Mouse (Mus musculus): Measurements from ENCODE around the gene Mtch1. TPM values are rescaled to one million over a fixed set of nuclear protein-coding genes. Genes with fewer than 3 reads are reported as not detected.

The Mtch1 gene
- polyA plus RNA-seq, 1 experiment from 2014 or later = 420 TPM

DNA sequence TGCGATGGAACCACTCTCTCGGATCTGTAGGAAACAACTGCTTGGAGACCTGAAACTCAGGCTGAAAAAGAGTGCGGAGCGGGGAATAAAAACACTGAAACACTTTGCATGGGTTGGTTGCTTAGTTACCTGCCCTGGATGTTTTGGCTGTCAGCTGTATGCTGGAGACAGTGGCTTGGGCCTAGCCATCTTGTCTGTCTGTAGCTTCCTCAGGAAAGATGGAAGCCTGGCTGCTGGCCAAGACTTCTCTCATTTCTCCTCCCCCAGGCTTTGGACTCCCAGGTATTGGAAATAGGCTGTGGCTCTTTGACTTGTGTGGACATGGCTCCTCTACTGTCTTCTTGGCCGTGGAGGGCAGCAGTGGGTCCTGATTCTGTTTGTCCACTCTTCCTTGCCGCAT, 46.3 kb downstream of the Mtch1 start:
- Histone ChIP-seq H3K27me3 (no peaks in the 10 kb centered on the region), H3K4me3 (no peak overlapping the region), H3K4me2 (replicated peaks) (no peak overlapping the region), H3K36me3 (peaks cover 39% of the 10 kb centered on the region), H3K4me1 (peaks cover 49% of the 10 kb centered on the region), H3K9me3 (no peaks in the 10 kb centered on the region), H3K9ac (no peak overlapping the region), H3K27ac (0 out of 2 replicates have a peak overlapping the region, but pooled peaks have one; percentile 9)
- WGBS = 94% methylated on average over 6 of the region's 6 CpGs
- ATAC-seq (ENCODE audit: insufficient number of reproducible peaks, insufficient read depth, low FRiP score, low TSS enrichment) = no peak

DNA sequence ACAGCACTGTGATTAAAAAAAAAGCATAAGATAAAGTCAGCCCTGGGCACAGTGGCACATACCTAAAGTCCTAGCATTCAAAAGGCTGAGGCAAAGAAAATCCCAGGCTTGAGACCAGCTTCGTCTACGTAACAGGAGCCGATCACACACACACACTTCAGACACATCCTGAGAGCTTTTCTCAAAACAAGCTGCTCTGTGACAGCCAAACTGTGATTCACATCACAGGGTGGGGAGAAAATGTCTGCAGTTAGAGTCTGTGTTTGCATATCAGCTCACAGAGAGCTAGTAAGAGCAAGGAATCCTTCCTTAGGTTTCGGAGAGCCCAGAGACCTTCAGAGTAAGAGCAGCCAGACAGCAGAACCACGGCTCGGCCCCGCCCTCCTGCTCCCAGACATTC, 46.8 kb downstream of the Mtch1 start:
- WGBS = 91% methylated on average over 7 of the region's 7 CpGs
- Histone ChIP-seq H3K9ac (no peak overlapping the region), H3K27me3 (no peaks in the 10 kb centered on the region), H3K4me1 (peaks cover 44% of the 10 kb centered on the region), H3K36me3 (peaks cover 39% of the 10 kb centered on the region), H3K9me3 (no peaks in the 10 kb centered on the region), H3K4me3 (no peak overlapping the region), H3K27ac (0 out of 2 replicates have a peak overlapping the region, but pooled peaks have one; percentile 9), H3K4me2 (replicated peaks) (no peak overlapping the region)
- no peak for ATAC-seq (ENCODE audit: insufficient number of reproducible peaks, insufficient read depth, low FRiP score, low TSS enrichment)

DNA sequence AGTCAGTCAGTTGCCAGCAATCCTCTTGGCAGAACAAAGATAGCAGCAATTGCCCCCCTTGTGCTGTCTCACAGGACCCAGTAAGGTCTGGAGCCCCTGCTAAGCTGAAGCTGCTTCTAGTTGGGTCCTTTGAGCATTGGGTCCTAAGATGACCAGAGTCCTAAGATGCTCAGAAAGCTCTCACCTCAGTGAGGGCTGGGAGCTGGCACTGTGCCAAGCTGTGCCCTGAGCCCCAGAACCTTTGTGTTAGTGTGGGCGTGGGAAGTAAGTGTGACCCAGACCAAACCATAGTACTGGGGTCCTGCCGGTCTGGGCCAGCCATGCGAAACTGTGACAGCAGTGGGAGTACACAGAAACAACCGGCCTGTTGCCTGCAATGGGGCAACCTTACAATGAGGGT, 48.5 kb downstream of the Mtch1 start:
- no peak overlapping the region for H3K9ac ChIP-seq
- H3K27me3 ChIP-seq = no peaks in the 10 kb centered on the region
- no peaks in the 10 kb centered on the region for H3K9me3 ChIP-seq
- peaks cover 39% of the 10 kb centered on the region for H3K36me3 ChIP-seq
- ATAC-seq (ENCODE audit: insufficient number of reproducible peaks, insufficient read depth, low FRiP score, low TSS enrichment) = no peak
- 91% methylated on average over 4 of the region's 4 CpGs for WGBS
- no peak overlapping the region for H3K4me3 ChIP-seq
- no peak overlapping the region for H3K27ac ChIP-seq
- H3K4me2 ChIP-seq (replicated peaks) = no peak overlapping the region
- H3K4me1 ChIP-seq = peaks cover 27% of the 10 kb centered on the region

DNA sequence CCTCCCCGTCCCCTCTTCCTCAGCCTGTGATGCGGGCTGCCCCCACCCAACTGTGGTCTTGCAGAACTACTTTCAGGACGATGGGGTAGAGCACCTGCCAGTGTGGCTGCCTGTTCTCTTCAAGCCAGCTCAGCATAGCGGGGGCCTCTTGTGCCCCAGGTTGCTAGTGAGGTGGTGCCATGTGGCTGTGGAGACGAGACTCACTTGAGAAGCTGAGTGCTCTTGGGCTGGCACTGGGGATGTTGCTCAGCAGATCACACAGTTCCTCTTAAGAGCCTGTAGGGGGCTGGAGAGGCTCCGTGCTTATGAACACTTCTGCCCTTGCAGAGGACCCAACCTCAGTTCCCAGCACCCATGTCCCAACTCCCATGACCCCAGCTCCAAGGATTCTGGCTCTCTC, 49.9 kb downstream of the Mtch1 start:
- Histone ChIP-seq H3K4me1 (peaks cover 16% of the 10 kb centered on the region; the same call in 1 of the 2 replicates), H3K36me3 (peaks cover 39% of the 10 kb centered on the region), H3K4me2 (replicated peaks) (no peak overlapping the region), H3K27me3 (no peaks in the 10 kb centered on the region), H3K27ac (no peak overlapping the region), H3K9ac (no peak overlapping the region), H3K4me3 (no peak overlapping the region), H3K9me3 (no peaks in the 10 kb centered on the region)
- WGBS = 86% methylated on average over 6 of the region's 6 CpGs
- no peak; the same call in 1 of the 2 replicates for ATAC-seq (ENCODE audit: insufficient number of reproducible peaks, insufficient read depth, low FRiP score, low TSS enrichment)

DNA sequence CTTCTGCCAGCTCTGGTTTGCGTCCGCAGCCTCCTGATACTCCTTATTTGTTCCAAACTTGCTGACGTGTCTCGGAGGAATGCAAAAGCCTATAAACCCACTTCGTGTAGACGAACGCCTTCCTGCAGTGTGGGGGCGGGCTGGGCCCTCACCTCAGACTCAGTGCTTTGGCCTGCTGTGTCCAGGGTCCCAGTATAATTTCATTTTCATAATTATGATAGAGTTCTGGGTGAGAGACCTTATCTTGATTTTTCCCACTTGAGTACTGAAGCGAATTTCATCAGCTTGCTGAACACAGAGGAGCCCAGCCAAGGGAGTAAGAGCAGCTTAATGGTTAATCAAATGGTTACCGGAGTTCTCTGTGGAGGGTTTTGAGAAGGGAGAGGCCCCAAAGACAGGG, 50.4 kb downstream of the Mtch1 start:
- no peak overlapping the region for H3K4me3 ChIP-seq
- ATAC-seq (ENCODE audit: insufficient number of reproducible peaks, insufficient read depth, low FRiP score, low TSS enrichment) = no peak
- H3K4me2 ChIP-seq (replicated peaks) = no peak overlapping the region
- H3K27ac ChIP-seq = no peak overlapping the region
- no peak overlapping the region for H3K9ac ChIP-seq
- H3K27me3 ChIP-seq = no peaks in the 10 kb centered on the region
- H3K9me3 ChIP-seq = no peaks in the 10 kb centered on the region
- WGBS = 42% methylated on average over 10 of the region's 10 CpGs
- H3K4me1 ChIP-seq = peaks cover 11% of the 10 kb centered on the region; the same call in 1 of the 2 replicates
- peaks cover 39% of the 10 kb centered on the region for H3K36me3 ChIP-seq

DNA sequence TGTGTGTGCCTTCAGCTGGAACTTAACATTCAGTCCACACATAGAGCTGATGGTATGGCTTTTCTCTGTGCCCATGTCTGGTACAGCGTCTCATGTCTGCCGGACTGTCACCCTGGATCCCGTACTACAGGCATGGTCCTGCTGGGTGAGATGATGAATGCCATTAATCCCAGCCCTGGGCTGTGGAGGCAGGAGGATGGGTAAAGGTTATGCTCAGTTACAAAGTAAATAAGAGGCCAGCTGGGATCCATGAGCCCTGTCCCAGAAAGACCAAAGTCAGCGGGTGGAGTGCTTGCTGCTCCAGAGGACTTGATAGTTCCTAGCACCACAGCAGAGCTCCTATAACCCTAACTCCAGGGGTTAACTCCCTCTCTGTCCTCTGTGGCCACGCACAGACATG, 51.9 kb downstream of the Mtch1 start:
- Histone ChIP-seq H3K4me3 (no peak overlapping the region), H3K27me3 (no peaks in the 10 kb centered on the region), H3K4me1 (peaks cover 7% of the 10 kb centered on the region; the same call in 1 of the 2 replicates), H3K9me3 (no peaks in the 10 kb centered on the region), H3K9ac (no peak overlapping the region), H3K36me3 (peaks cover 39% of the 10 kb centered on the region), H3K27ac (no peak overlapping the region), H3K4me2 (replicated peaks) (no peak overlapping the region)
- no peak for ATAC-seq (ENCODE audit: insufficient number of reproducible peaks, insufficient read depth, low FRiP score, low TSS enrichment)
- 56% methylated on average over 5 of the region's 5 CpGs for WGBS

DNA sequence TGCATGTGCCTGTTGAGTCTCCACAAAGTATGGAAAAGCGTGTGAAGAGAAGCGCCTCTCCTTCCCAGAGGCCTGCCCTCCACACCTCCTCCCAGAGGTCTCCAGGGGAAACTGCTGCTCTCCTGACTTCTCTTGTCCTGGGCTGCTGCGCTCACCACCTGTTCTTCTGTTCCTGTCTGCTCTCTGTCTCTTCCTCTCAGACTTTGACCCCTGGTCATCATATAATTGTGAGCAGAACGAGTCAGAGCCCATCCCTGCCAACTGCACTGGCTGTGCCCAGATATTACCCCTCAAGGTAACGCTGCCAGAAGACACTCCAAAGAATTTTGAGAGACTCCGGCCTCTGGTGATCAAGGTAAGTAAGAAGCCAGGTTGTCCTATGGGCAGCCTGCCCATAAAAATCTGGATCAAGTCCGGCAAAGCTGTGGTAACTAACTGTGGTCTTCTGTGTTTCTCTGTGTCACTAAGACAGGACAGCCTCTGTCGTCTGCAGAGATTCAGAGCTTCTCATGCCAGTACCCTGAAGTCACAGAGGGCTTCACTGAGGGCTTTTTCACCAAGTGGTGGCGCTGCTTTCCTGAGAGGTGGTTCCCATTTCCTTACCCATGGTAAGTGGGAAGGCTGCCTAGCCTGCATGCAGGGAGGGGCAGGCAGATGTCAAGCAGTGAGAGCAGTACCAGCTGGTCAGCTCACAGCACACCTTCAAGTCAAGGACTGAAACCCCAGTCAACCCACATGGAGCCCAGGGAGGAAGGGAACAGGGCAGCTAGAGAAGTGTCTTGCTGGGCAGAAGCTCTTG, 53.7 kb downstream of the Mtch1 start:
- H3K4me2 ChIP-seq (replicated peaks) = no peak overlapping the region
- 73% methylated on average over 9 of the region's 9 CpGs for WGBS

DNA sequence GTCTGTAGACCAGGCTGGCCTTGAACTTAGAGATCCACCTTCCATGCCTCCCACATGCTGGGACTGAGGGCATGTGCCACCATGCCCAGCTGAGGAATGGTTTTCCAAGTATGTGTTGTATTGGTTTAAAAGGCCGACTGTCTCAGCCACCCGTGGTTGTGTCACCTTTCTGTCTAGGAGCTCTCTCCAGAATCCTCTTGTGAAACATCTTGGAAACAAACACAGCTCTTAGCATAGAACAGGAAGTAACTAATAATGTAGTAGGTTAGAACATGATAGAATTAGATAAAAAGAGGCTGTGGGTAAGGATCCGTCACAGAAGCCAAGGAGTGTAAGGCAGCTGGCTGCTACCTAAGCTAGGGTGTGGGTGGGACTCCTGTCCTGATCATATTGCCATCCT, 54.7 kb downstream of the Mtch1 start:
- WGBS = 83% methylated on average over 3 of the region's 3 CpGs
- H3K9me3 ChIP-seq = no peaks in the 10 kb centered on the region

More for the DNA sequence above, 53.7 kb downstream of the Mtch1 start:
- no peak overlapping the region for H3K27ac ChIP-seq
- H3K27me3 ChIP-seq = no peaks in the 10 kb centered on the region
- no peaks in the 10 kb centered on the region for H3K9me3 ChIP-seq
- H3K4me1 ChIP-seq = peaks cover 7% of the 10 kb centered on the region; the same call in 1 of the 2 replicates
- no peak overlapping the region for H3K4me3 ChIP-seq
- H3K36me3 ChIP-seq = peaks cover 29% of the 10 kb centered on the region
- ATAC-seq (ENCODE audit: insufficient number of reproducible peaks, insufficient read depth, low FRiP score, low TSS enrichment) = no peak
- H3K9ac ChIP-seq = no peak overlapping the region

DNA sequence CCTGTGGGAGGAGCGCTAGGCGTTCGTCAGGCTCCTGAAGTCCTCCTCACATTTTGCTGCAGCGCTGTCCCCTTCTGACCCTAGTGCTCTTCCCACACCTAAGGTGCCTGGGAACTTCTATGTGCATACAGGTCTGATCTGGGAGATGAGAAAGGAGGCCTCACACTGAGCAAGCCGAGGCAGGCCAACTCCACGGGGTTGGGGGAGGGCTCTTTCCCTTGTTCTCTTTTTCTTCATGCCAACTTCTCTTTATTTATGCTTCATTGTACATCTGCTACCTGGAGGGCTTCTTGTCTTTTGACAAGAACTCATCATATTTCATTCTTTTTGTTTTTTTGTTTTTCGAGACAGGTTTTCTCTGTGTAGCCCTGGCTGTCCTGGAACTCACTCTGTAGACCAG, 55.9 kb downstream of the Mtch1 start:
- no peak for ATAC-seq (ENCODE audit: insufficient number of reproducible peaks, insufficient read depth, low FRiP score, low TSS enrichment)
- 83% methylated on average over 7 of the region's 7 CpGs for WGBS

More for the DNA sequence above, 54.7 kb downstream of the Mtch1 start:
- Histone ChIP-seq H3K9ac (no peak overlapping the region), H3K4me2 (replicated peaks) (no peak overlapping the region), H3K27me3 (no peaks in the 10 kb centered on the region), H3K36me3 (peaks cover 23% of the 10 kb centered on the region), H3K4me1 (peaks cover 7% of the 10 kb centered on the region; the same call in 1 of the 2 replicates), H3K4me3 (no peak overlapping the region), H3K27ac (no peak overlapping the region)
- no peak for ATAC-seq (ENCODE audit: insufficient number of reproducible peaks, insufficient read depth, low FRiP score, low TSS enrichment)

DNA sequence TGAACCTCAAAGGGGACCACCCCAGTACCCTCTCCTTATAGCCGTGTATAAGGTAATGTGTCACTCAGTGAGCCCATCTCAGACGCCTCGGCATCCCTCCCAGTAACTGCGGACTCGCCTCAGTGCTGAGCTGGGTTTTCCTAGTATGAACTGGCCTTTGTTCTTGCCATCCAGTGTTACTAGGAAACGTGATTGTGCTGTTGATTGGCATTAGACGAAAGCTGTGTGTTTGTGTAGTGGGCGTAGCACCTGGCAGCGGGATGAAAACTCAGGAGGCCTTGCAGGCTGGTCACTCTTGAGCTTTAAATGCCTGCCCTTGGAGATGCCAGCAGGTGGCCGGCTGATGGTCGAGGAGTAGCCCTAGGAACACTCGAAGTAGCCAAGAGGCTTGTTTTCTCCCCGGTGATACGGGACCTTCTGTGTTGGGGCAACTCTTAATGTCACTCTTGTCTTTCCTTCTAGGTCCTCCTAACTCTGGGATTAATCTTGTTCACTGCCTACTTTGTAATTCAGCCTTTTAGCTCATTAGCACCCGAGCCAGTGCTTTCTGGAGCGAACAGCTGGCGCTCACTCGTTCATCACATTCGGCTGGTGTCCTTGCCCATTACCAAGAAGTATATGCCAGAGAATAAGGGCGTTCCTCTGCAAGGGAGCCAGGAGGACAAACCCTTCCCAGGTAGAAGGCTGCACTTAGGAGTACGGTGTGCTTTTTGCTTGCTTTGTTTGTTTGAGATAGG, 65.3 kb downstream of the Mtch1 start:
- Histone ChIP-seq H3K9me3 (no peaks in the 10 kb centered on the region), H3K4me3 (no peak overlapping the region), H3K4me1 (no peaks in the 10 kb centered on the region), H3K27me3 (no peaks in the 10 kb centered on the region), H3K9ac (no peak overlapping the region), H3K4me2 (replicated peaks) (no peak overlapping the region), H3K27ac (no peak overlapping the region), H3K36me3 (peaks cover 27% of the 10 kb centered on the region)
- WGBS = 79% methylated on average over 21 of the region's 21 CpGs
- no peak for ATAC-seq (ENCODE audit: insufficient number of reproducible peaks, insufficient read depth, low FRiP score, low TSS enrichment)

More for the DNA sequence above, 55.9 kb downstream of the Mtch1 start:
- no peak overlapping the region for H3K4me3 ChIP-seq
- no peaks in the 10 kb centered on the region for H3K9me3 ChIP-seq
- H3K9ac ChIP-seq = no peak overlapping the region
- H3K4me1 ChIP-seq = 0 out of 2 replicates have a peak, but pooled peaks cover 3% of the 10 kb centered on the region
- no peak overlapping the region for H3K4me2 ChIP-seq (replicated peaks)
- no peak overlapping the region for H3K27ac ChIP-seq
- no peaks in the 10 kb centered on the region for H3K27me3 ChIP-seq
- H3K36me3 ChIP-seq = peaks cover 16% of the 10 kb centered on the region

Data from embryonic facial prominence, embryonic 12.5 days (tissue).